Mouse (Mus musculus) liver, postnatal 0 days (tissue): ENCODE measurements around the gene Ces4a. TPM values are rescaled to one million over a fixed set of nuclear protein-coding genes. Genes with fewer than 3 reads are reported as not detected.

Experiments
- ATAC-seq: fragments of 200-750 bp; cut with Nextera tagmentation; 2 replicates; pipeline ENCODE4 v1.8.0; 2017; ENCODE audit warnings: mild to moderate bottlenecking, moderate library complexity
- DNase-seq: peaks from one replicate; pipeline ENCODE4 v3.0.0-alpha.2; 2016
- H3K27ac ChIP-seq: fragments of 300-500 bp; sonication (generic); 2 replicates; pipeline ENCODE4 v1.5.1; 2014; ENCODE audit warnings: antibody characterized with exemption, moderate library complexity, mild to moderate bottlenecking, low read depth
- H3K27me3 ChIP-seq: fragments of 300-500 bp; sonication (generic); 2 replicates; pipeline ENCODE4 v1.6.1; 2014; ENCODE audit warnings: low read length, control low read depth, mixed read lengths; ENCODE audit not compliant: insufficient read depth
- H3K36me3 ChIP-seq: fragments of 300-500 bp; sonication (generic); replicated peaks from 2 replicates; pipeline ENCODE4 v1.6.1; 2014; ENCODE audit warnings: mild to moderate bottlenecking, control low read depth, low read length, moderate library complexity, mixed read lengths; ENCODE audit not compliant: insufficient read depth
- H3K4me1 ChIP-seq: fragments of 300-500 bp; sonication (generic); 2 replicates; pipeline ENCODE4 v1.6.1; 2014; ENCODE audit warnings: antibody characterized with exemption, mild to moderate bottlenecking, control low read depth; ENCODE audit not compliant: insufficient read depth
- H3K4me2 ChIP-seq: fragments of 300-500 bp; sonication (generic); 2 replicates; pipeline ENCODE4 v1.6.1; 2014; ENCODE audit warnings: low read depth, mild to moderate bottlenecking, low read length, moderate library complexity, mixed read lengths
- H3K4me3 ChIP-seq: fragments of 300-500 bp; sonication (generic); 2 replicates; pipeline ENCODE4 v1.5.1; 2014; ENCODE audit warnings: low read depth, low read length
- H3K9ac ChIP-seq: fragments of 300-500 bp; sonication (generic); replicated peaks from 2 replicates; pipeline ENCODE4 v1.6.1; 2014; ENCODE audit warnings: mild to moderate bottlenecking, moderate library complexity
- H3K9me3 ChIP-seq: fragments of 300-500 bp; sonication (generic); 2 replicates; pipeline ENCODE4 v1.6.1; 2016; ENCODE audit warnings: mild to moderate bottlenecking, control low read depth, low read length, mixed read lengths
- CTCF ChIP-seq: sonication (generic); IDR thresholded peaks from 2 replicates; pipeline ENCODE4 v1.5.1; 2016; ENCODE audit warnings: antibody characterized with exemption, low read depth
- EP300 ChIP-seq: IDR thresholded peaks from 2 replicates; pipeline ENCODE4 v1.6.1; 2016; ENCODE audit warnings: antibody characterized with exemption, low read depth, mild to moderate bottlenecking
- WGBS: fragments of 180-500 bp; shearing (Covaris S2); extraction: QIAGEN DNeasy Blood & Tissue Kit; methylation state at CpG from one replicate; pipeline ENCODE4 v1.1.7; 2014; ENCODE audit not compliant: insufficient replicate concordance; 5-methylcytosine and 5-hydroxymethylcytosine counted together
- polyA plus RNA-seq: library from polyadenylated mRNA; unstranded; fragments of >200 nt; fragmentation: Nextera tagmentation; extraction: Ambion mirVana; gene quantifications from 2 replicates; pipeline ENCODE4 v1.2.1, GENCODE M21; 2015

Gene Ces4a
- polyA plus RNA-seq, 1 experiment from 2014 or later, result 0.07 TPM

DNA sequence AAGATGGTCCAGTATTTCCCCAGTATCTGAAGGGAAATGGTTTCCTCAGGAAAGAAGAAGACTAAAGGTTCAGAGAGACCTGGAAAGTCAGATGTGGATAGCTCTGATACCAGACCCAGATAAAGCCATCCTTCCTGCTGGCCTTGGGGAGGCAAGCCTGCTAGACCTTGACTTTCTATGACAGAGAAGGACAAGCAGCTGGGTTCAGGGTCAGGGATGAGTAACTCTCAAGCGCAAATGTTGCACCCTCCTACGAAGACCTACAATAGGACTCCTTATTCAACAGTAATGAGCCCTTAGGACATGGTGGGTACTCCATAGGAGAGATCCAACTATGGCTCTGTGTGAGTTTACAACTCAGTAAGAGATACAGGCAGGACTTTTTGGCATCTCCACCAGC, 33.6 kb downstream of the Ces4a start:
- ATAC-seq (no peak), DNase-seq (no peak)
- no peak for TF ChIP-seq CTCF
- no peak for TF ChIP-seq EP300
- Histone ChIP-seq H3K36me3 (no peaks in the 10 kb centered on the region), H3K4me2 (no peak overlapping the region), H3K27ac (no peak overlapping the region), H3K9me3 (no peaks in the 10 kb centered on the region), H3K9ac (no peak overlapping the region), H3K4me1 (no peaks in the 10 kb centered on the region), H3K27me3 (no peaks in the 10 kb centered on the region), H3K4me3 (no peak overlapping the region)
- 77% methylated on average over 2 of the region's 2 CpGs for WGBS

- ATAC-seq, result no peak
- no peak overlapping the region for H3K27ac ChIP-seq
- DNase-seq, result no peak
- no peaks in the 10 kb centered on the region for H3K9me3 ChIP-seq
- H3K27me3 ChIP-seq, result no peaks in the 10 kb centered on the region
- no peak overlapping the region for H3K9ac ChIP-seq
- H3K4me3 ChIP-seq, result no peak overlapping the region
- no peaks in the 10 kb centered on the region for H3K36me3 ChIP-seq
- H3K4me2 ChIP-seq, result no peak overlapping the region
- 83% methylated on average over 2 of the region's 2 CpGs for WGBS
- no peaks in the 10 kb centered on the region for H3K4me1 ChIP-seq
- TF ChIP-seq EP300 (no peak), CTCF (no peak)
Observed at GRCm38 (mm10) chr8:105167116-105167515, 35.5 kb downstream of the Ces4a start.

DNA sequence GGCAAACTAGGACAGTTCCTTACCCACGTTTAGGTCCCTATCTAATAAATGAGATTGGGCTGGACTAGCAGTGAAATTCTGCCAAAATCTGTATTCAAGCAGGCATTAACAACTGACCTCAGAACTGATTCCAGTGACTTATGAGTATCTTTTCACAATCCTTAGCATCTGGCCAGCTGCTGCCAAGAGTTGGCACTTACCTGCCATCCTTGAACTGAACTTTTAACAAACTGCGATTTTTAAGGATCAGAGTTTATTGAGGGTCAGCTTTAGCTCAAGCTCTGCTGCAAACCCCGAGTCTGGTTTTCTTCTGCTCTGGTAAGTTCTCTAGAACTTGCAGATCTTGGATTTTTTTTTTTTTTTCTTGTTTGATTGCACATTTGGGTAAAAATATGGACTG, 38.0 kb downstream of the Ces4a start:
- Histone ChIP-seq H3K9ac (no peak overlapping the region), H3K4me2 (peak overlapping the region; percentile 85; the same call in 1 of the 2 replicates), H3K36me3 (no peaks in the 10 kb centered on the region), H3K27ac (no peak overlapping the region), H3K4me1 (peaks cover 2% of the 10 kb centered on the region; the same call in 1 of the 2 replicates), H3K27me3 (no peaks in the 10 kb centered on the region), H3K4me3 (no peak overlapping the region), H3K9me3 (no peaks in the 10 kb centered on the region)
- TF ChIP-seq CTCF, result no peak
- TF ChIP-seq EP300, result no peak
- ATAC-seq (no peak), DNase-seq (no peak)
- WGBS, result 55% methylated on average over 3 of the region's 3 CpGs

DNA sequence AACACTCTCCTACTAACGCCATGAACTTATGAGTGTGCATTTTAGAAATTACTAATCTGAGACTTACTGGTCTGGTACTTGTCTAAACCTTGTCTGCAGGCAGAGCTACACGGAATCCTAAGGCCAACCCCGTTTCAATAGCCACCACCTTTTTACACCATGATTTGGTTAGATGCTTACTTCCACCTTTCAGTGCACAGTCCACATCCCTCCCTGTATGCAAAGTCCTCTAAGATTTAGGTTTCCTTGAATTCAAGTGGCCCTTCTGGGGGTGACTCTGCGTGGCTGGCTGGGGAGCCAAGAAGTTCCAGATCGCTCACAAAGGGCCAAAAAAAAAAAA, 38.4 kb downstream of the Ces4a start:
- H3K9me3 ChIP-seq, result no peaks in the 10 kb centered on the region
- no peak for DNase-seq
- WGBS, result 2% methylated on average over 5 of the region's 5 CpGs
- no peak overlapping the region; the same call in 1 of the 2 replicates for H3K9ac ChIP-seq
- H3K4me3 ChIP-seq, result peak overlapping the region; percentile 89
- no peak for ATAC-seq
- no peaks in the 10 kb centered on the region for H3K36me3 ChIP-seq
- peak overlapping the region; percentile 85 for H3K4me2 ChIP-seq
- H3K27ac ChIP-seq, result peak overlapping the region; percentile 97
- H3K4me1 ChIP-seq, result peaks cover 2% of the 10 kb centered on the region; the same call in 1 of the 2 replicates
- H3K27me3 ChIP-seq, result no peaks in the 10 kb centered on the region
- TF ChIP-seq EP300 (no peak), CTCF (no peak)

DNA sequence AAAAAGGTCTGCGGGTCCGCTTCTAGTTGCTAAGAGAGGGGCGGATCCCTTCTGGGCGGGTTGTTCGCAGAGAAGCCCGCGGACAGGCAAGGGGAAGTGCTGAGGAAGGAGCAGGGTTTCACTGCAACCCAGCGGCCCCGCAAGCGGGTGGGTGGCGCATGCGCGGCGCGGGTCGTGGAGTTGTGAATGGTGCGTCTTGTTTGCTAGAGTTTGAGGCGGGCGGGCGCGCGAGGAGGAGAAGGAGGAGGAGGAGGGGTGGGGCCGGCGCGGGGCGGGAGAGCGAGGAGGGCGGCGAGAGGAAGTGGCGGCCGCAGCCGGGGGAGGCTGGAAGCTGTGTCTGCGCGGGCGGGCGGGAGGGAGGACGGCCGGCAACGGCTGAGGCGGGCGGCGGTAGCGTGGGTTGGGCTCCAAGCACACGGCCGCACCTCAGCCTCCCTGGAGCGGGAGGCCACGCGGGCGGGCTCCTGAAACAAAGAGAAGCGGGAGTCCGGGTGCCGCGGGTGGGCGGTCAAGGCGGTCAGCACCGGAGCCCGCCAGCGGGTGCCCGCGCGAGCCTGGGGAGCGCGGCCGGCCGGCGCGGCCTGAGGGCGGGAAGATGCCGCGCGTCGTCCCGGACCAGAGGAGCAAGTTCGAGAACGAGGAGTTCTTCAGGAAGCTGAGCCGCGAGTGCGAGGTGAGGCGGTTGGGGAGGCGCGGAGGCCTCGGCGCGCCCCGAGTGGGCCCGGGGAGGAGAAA, 38.9 kb downstream of the Ces4a start, which contains the start of gene Cbfb:
Gene Cbfb, plus strand, starts transcription at position 294 of the 735 bp plus-strand sequence.
- 5% methylated on average over 62 of the region's 86 CpGs for WGBS
- H3K27ac ChIP-seq, result peak within 1 kb of the TSS; percentile 97
- ATAC-seq, result peak; percentile 85

GRCm38 (mm10) chr8:105171116-105172002, 39.8 kb downstream of the Ces4a start:
- ATAC-seq (peak; percentile 62), DNase-seq (peak; percentile 71)
- peak overlapping the region; percentile 89 for H3K4me3 ChIP-seq
- peak overlapping the region; percentile 89 for H3K9ac ChIP-seq
- no peaks in the 10 kb centered on the region for H3K36me3 ChIP-seq
- peak overlapping the region; percentile 85 for H3K4me2 ChIP-seq
- under 1% methylated on average over 60 of the region's 92 CpGs for WGBS
- H3K27me3 ChIP-seq, result no peaks in the 10 kb centered on the region
- H3K9me3 ChIP-seq, result no peaks in the 10 kb centered on the region
- peaks cover 2% of the 10 kb centered on the region; the same call in 1 of the 2 replicates for H3K4me1 ChIP-seq
- peak overlapping the region; percentile 97 for H3K27ac ChIP-seq
- TF ChIP-seq CTCF (no peak), EP300 (no peak)

More for the DNA sequence above, 38.9 kb downstream of the Ces4a start, which contains the start of gene Cbfb:
- peak within 1 kb of the TSS; percentile 85 for H3K4me2 ChIP-seq
- H3K36me3 ChIP-seq, result no peaks in the 10 kb centered on the region
- H3K27me3 ChIP-seq, result no peaks in the 10 kb centered on the region
- peak within 1 kb of the TSS; percentile 89 for H3K4me3 ChIP-seq
- TF ChIP-seq EP300 (no peak), CTCF (no peak)
- H3K9me3 ChIP-seq, result no peaks in the 10 kb centered on the region
- DNase-seq, result peak; percentile 95
- peak within 1 kb of the TSS; percentile 89 for H3K9ac ChIP-seq
- peaks cover 2% of the 10 kb centered on the region; the same call in 1 of the 2 replicates for H3K4me1 ChIP-seq
